Mouse (Mus musculus) liver, embryonic 14.5 days (tissue): ENCODE results near the gene Fer. TPM values are rescaled to one million over a fixed set of nuclear protein-coding genes. Genes with fewer than 3 reads are reported as not detected.

Experiments used
- ATAC-seq: fragments of 200-750 bp; cut with Nextera tagmentation; 2 replicates; pipeline ENCODE4 v1.8.0; 2017; ENCODE audit warnings: moderate number of reproducible peaks, mild to moderate bottlenecking, moderate library complexity; ENCODE audit not compliant: insufficient read depth
- DNase-seq, 3 experiments: peaks; one replicate each; pipeline ENCODE4 v3.0.0-alpha.2; 2012 to 2013; ENCODE audit warnings: low read depth in 3 of 3, low spot score in 3 of 3
- H3K27ac ChIP-seq: fragments of 300-500 bp; sonication (generic); 2 replicates; pipeline ENCODE4 v1.5.1; 2014; ENCODE audit warnings: moderate library complexity, mild to moderate bottlenecking, control low read depth, inconsistent platforms
- H3K27me3 ChIP-seq: fragments of 300-500 bp; sonication (generic); 2 replicates; pipeline ENCODE4 v1.6.1; 2014; ENCODE audit warnings: mild to moderate bottlenecking, low read length, moderate library complexity; ENCODE audit not compliant: control insufficient read depth, insufficient read depth
- H3K36me3 ChIP-seq: fragments of 300-500 bp; sonication (generic); replicated peaks from 2 replicates; pipeline ENCODE4 v1.6.1; 2014; ENCODE audit warnings: low read depth; ENCODE audit not compliant: control insufficient read depth, insufficient read depth
- H3K4me1 ChIP-seq, 2 experiments: fragments of 200-500 bp in 1 of 2; fragments of 300-500 bp in 1 of 2; sonication (generic) in 1 of 2; replicated peaks; 2 replicates each; pipeline ENCODE4 v1.6.1; 2012 to 2014; ENCODE audit warnings: antibody characterized with exemption in 1 of 2, inconsistent platforms in 1 of 2, low read length in 1 of 2; ENCODE audit not compliant: control insufficient read depth in 2 of 2, insufficient read depth in 2 of 2
- H3K4me2 ChIP-seq: fragments of 300-500 bp; sonication (generic); 2 replicates; pipeline ENCODE4 v1.6.1; 2014; ENCODE audit warnings: low read depth, mild to moderate bottlenecking, control low read depth, moderate library complexity
- H3K4me3 ChIP-seq, 2 experiments: fragments of 200-500 bp in 1 of 2; fragments of 300-500 bp in 1 of 2; sonication (generic) in 1 of 2; 2 replicates each; pipeline ENCODE4 v1.5.1; 2012 to 2014; ENCODE audit warnings: low read depth in 2 of 2, low read length in 2 of 2, mild to moderate bottlenecking in 2 of 2, control low read depth in 1 of 2, inconsistent platforms in 1 of 2, moderate library complexity in 1 of 2; ENCODE audit not compliant: insufficient read depth in 1 of 2
- H3K9ac ChIP-seq: fragments of 300-500 bp; sonication (generic); replicated peaks from 2 replicates; pipeline ENCODE4 v1.6.1; 2014; ENCODE audit warnings: mild to moderate bottlenecking, control low read depth, moderate library complexity
- H3K9me3 ChIP-seq: fragments of 300-500 bp; sonication (generic); 2 replicates; pipeline ENCODE4 v1.6.1; 2016; ENCODE audit warnings: low read length, mixed read lengths; ENCODE audit not compliant: control insufficient read depth
- CTCF ChIP-seq: IDR thresholded peaks from 2 replicates; pipeline ENCODE4 v1.5.1; 2016; ENCODE audit warnings: antibody characterized with exemption, low read depth, control low read depth
- EP300 ChIP-seq: IDR thresholded peaks from 2 replicates; pipeline ENCODE4 v1.6.1; 2016; ENCODE audit warnings: antibody characterized with exemption, low read depth
- WGBS: fragments of 180-500 bp; shearing (Covaris S2); extraction: QIAGEN DNeasy Blood & Tissue Kit; methylation state at CpG from one replicate; pipeline ENCODE4 v1.1.7; 2014; ENCODE audit not compliant: insufficient replicate concordance; 5-methylcytosine and 5-hydroxymethylcytosine counted together
- polyA plus RNA-seq, 2 experiments: library from polyadenylated mRNA; depleted of rRNA in 1 of 2; stranded (reverse) in 1 of 2; unstranded in 1 of 2; fragments of >200 nt; fragmentation: Nextera tagmentation in 1 of 2; extraction: Ambion mirVana in 1 of 2; gene quantifications; 2 replicates each; pipeline versions ENCODE4 v1.2.1 to v1.2.3; 2012 to 2014

Gene Fer
- polyA plus RNA-seq, 2 experiments = 2.9 to 7.0 TPM

DNA sequence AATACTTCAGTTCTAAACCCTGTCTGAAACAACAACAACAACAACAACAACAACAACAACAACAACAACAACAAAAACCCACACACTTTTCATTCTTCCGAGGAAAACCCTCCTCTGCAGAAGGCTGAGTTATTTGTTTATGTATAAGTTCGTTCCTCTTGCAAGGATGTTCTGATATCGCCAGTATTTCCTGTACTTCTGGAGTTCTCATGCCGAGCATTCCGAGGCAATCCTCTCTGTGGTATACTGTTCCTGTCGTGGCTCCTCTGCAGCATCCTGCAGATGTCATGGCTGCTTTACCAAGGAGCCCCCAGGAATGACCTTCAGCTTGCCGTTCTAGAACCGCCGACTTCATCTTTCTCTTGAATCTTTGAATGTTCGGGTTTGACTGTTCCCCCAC lies 106.6 kb downstream of the Fer start:
- H3K9me3 ChIP-seq = no peaks in the 10 kb centered on the region
- no peak overlapping the region for H3K4me3 ChIP-seq
- no peaks in the 10 kb centered on the region for H3K27me3 ChIP-seq
- no peak overlapping the region for H3K4me2 ChIP-seq
- H3K4me1 ChIP-seq = peaks cover 15 to 32% of the 10 kb centered on the region in 2 experiments
- DNase-seq = no peak
- no peak for ATAC-seq
- H3K27ac ChIP-seq = no peak overlapping the region
- H3K36me3 ChIP-seq = no peaks in the 10 kb centered on the region
- 27% methylated on average over 10 of the region's 10 CpGs for WGBS
- TF ChIP-seq EP300 (no peak), CTCF (no peak)
- H3K9ac ChIP-seq = no peak overlapping the region

DNA sequence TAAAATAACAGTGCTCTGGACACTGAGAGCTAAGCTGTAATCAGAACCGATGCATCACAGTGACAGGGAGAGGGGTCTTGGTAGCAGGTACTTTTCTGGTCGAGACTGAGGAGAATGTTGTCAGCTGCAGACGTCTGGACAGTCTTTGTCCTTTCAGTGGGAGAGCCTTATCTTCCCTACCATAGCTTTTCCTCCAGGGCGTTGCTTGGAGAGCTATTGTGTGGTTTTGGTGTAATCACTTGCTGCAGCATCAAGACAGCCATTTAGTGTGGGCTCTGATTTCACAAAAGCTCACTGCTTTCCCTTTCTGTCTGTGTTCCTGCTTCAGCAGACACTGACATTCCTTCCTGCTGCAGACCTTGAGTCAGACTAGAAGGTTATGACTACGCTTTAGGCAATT lies 107.4 kb downstream of the Fer start:
- no peaks in the 10 kb centered on the region for H3K9me3 ChIP-seq
- no peaks in the 10 kb centered on the region for H3K36me3 ChIP-seq
- H3K4me1 ChIP-seq = peaks cover 18 to 36% of the 10 kb centered on the region in 2 experiments
- H3K9ac ChIP-seq = no peak overlapping the region
- H3K27ac ChIP-seq = no peak overlapping the region
- no peak overlapping the region for H3K4me2 ChIP-seq
- no peaks in the 10 kb centered on the region for H3K27me3 ChIP-seq
- 6% methylated on average over 5 of the region's 5 CpGs for WGBS
- TF ChIP-seq EP300 (peak; percentile 62; the same call in 1 of the 2 replicates), CTCF (no peak)
- no peak overlapping the region for H3K4me3 ChIP-seq
- DNase-seq (peak; percentile 25 to 34 (median 26)), ATAC-seq (peak; percentile 48)

DNA sequence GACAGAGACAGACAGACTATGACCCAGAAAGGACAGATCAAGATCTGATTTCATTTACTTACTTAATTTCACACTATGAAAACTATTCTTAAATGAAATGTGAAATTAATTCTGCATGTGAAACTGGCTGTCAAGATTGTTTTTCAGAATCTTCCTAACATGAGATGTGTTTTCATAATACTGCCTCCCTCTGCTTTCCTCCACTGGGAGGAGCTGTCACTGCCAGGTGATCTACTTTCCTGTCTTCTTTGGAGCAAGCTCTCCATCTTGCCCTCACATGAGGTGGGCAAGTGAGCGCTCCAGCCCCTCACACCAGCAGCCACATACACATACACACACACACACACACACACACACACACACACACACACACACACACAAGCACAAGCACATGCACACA lies 108.1 kb downstream of the Fer start:
- WGBS = 76% methylated on average over 1 of the region's 1 CpGs
- no peak overlapping the region for H3K9ac ChIP-seq
- H3K27me3 ChIP-seq = no peaks in the 10 kb centered on the region
- peaks cover 18 to 36% of the 10 kb centered on the region in 2 experiments for H3K4me1 ChIP-seq
- no peak for ATAC-seq
- H3K27ac ChIP-seq = no peak overlapping the region
- no peak for DNase-seq
- no peaks in the 10 kb centered on the region for H3K9me3 ChIP-seq
- no peaks in the 10 kb centered on the region for H3K36me3 ChIP-seq
- no peak overlapping the region for H3K4me2 ChIP-seq
- no peak overlapping the region for H3K4me3 ChIP-seq
- TF ChIP-seq EP300 = no peak
- TF ChIP-seq CTCF = peak; percentile 30; the same call in 1 of the 2 replicates

DNA sequence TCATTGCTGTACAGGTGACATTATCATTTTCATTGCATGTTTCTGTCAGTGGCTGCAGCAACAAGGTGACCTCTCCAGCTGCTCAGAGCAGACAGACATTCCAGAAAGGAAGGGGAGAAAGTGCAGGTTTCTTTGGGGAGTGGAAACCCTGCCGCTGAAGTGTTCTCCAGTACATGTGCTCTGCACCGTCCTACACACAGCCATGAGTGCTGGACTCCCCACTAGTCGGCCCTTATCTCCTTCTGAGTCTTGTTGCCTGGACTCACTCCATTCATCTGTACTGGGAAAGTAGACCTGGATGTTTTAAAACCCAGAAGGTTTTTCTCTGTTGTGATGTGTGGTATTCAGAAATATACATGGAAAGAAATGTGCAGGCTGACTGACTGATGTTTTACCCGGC lies 109.3 kb downstream of the Fer start:
- Histone ChIP-seq H3K4me2 (no peak overlapping the region), H3K4me1 (peaks cover 20 to 41% of the 10 kb centered on the region in 2 experiments), H3K9ac (no peak overlapping the region), H3K9me3 (no peaks in the 10 kb centered on the region), H3K27ac (no peak overlapping the region), H3K4me3 (no peak overlapping the region), H3K27me3 (no peaks in the 10 kb centered on the region), H3K36me3 (no peaks in the 10 kb centered on the region)
- 51% methylated on average over 4 of the region's 4 CpGs for WGBS
- DNase-seq (no peak), ATAC-seq (no peak)
- TF ChIP-seq CTCF (0 out of 2 replicates have a peak, but pooled peaks have one; percentile 8), EP300 (no peak)

DNA sequence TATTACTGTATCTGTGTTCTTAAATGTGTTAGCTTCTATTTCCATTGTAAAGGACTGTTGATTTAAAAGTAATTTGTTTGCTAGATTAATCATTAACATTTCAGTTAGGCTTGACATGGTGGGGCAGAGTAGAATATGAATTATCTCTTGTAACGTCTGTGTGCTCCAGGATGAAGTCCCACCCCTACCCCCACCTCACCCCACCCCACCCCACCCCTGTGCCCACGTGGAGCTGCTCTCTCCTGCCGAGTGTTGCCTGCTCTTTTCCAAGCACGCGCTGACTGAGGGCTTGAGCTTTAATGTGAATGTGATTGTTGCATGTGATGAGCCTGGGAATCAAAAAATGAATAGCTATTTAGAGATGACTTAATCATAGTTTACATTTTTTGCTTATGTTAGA lies 110.9 kb downstream of the Fer start:
- peak; percentile 38 to 47 (median 40) for DNase-seq
- H3K4me3 ChIP-seq = no peak overlapping the region
- H3K27ac ChIP-seq = no peak overlapping the region
- no peaks in the 10 kb centered on the region for H3K9me3 ChIP-seq
- H3K9ac ChIP-seq = no peak overlapping the region; the same call in 1 of the 2 replicates
- H3K4me2 ChIP-seq = 0 out of 2 replicates have a peak overlapping the region, but pooled peaks have one; percentile 2
- TF ChIP-seq EP300 (no peak), CTCF (no peak)
- 21% methylated on average over 5 of the region's 5 CpGs for WGBS
- peaks cover 29 to 49% of the 10 kb centered on the region in 2 experiments for H3K4me1 ChIP-seq
- peak; percentile 85 for ATAC-seq
- H3K27me3 ChIP-seq = no peaks in the 10 kb centered on the region
- no peaks in the 10 kb centered on the region for H3K36me3 ChIP-seq
